Mouse (Mus musculus) adrenal gland (tissue): ENCODE measurements around the gene Adh5.

Source experiments
- intact Hi-C: fragments of 180-260 bp; cut with DNase I; formaldehyde crosslinking; loops from one replicate; pipeline ENCODE4 v1.15.1; 2025

Adh5 gene

GRCm38 (mm10) chr3:138499854-138500740, 57.2 kb downstream of the Adh5 start:
- intact Hi-C loops: loop anchor here (10.0 kb wide), 1 partner anchor 115 kb away; no protein-coding TSS in a partner anchor

DNA sequence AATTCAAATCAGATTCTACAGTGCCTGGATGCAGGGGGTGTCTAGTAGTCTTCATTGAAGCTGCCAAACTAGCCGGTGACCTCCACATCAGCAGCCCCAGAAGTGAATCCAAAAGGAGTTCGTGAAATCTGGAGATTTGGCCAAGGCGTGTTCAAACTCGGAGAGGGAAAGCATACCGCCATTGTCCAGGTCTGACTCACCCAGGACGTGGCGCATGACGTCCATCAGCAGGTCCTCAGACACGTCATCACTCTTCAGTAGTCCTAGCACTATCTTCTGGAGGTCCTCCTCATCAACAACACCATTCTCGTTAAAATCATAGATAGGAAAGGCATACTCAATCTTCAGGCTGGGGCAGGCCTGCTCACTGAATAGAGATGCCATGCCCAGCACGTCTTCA, 60.9 kb downstream of the Adh5 start:
- intact Hi-C loops: loop anchor here (10.0 kb wide), 1 partner anchor 111 kb away; no protein-coding TSS in a partner anchor
